Mouse (Mus musculus) spleen, postnatal 10 days (tissue): ENCODE results near the gene Ldlr.
"Not testable (repeated sequence)": the region's sequence is repeated elsewhere in the genome, so short reads cannot be mapped to it uniquely, and the experiment has no call there.

Experiments
- DNase-seq, 2 experiments: peaks; one replicate each; pipeline ENCODE4 v3.0.0; 2021 to 2022; ENCODE audit warnings: low spot score in 2 of 2

Ldlr gene

GRCm38 (mm10) chr9:21723377-21724146 is at the start of gene Ldlr:
TSS of gene Ldlr (plus strand) at chr9:21723483.
- DNase-seq = peak; percentile 55 to 78

GRCm38 (mm10) chr9:21677706-21678105 is 45.6 kb upstream of the Ldlr start:
- DNase-seq = no peak

- DNase-seq = no peak
These were observed 42.8 kb upstream of the Ldlr start for GRCm38 (mm10) chr9:21680448-21680847.

DNA sequence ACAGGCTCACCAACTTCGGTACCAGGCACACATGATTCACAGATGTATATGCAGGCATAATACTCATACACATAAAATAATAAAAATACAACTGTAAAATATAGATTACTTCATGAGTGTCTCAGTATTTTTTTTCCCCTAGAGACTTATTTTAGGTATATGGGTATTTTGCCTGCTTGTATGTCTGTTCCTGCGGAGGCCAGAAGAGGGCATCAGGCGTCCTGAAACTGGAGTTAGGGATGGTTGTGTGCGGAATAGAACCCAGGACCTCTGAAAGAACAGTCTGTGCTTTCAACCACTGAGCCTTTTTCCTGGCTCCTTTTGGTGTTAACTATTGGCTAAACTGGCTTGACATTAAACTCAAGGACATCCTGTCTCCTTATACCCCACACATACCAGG is 40.5 kb upstream of the Ldlr start:
- no peak for DNase-seq

DNA sequence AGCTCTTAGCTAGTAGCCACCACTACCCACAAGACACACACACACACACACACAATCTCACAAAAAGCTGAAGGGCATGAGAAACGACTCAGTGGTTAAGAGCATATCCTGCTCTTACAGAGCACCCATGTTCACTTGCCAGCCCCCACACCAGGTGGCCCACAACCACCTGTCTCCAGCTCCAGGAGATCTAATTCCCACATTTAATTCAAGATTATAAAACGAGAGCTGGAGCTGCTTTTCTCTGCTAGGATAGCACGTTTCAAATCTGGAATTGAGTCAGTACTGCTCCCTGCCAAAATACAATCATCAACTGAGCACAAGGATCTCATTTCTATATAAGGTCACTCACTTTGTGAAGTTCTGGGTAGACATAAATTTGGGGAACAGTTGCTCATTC is 39.4 kb upstream of the Ldlr start:
- no peak for DNase-seq

- DNase-seq = no peak
These were observed 34.7 kb upstream of the Ldlr start for GRCm38 (mm10) chr9:21688554-21688953.

- no peak for DNase-seq
These were observed 33.3 kb upstream of the Ldlr start for GRCm38 (mm10) chr9:21690031-21690430.

DNA sequence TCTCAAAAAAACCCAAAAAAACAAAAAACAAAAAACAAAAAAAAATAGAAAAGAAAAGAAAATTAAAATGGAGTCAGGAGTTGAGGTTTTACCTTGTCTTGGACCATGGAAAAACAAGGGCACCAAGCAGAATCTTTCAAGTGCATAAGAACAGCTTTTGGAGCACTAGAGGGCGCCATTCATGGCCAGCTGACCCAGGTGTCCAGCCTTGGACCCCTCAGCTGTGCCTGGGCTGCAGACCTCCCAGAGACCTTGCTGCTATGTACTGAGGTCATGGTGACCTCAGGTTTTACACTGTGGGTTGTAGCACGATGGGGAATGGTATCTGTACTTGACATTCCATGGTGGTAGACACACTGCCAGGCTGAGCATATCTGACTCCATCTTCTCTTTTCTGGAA is 31.4 kb upstream of the Ldlr start:
- peak in 1 of 2 experiments; percentile 47 for DNase-seq

GRCm38 (mm10) chr9:21692491-21692890 is 30.8 kb upstream of the Ldlr start:
- no peak for DNase-seq

- no peak for DNase-seq
These were observed 29.2 kb upstream of the Ldlr start for GRCm38 (mm10) chr9:21694071-21694470.

DNA sequence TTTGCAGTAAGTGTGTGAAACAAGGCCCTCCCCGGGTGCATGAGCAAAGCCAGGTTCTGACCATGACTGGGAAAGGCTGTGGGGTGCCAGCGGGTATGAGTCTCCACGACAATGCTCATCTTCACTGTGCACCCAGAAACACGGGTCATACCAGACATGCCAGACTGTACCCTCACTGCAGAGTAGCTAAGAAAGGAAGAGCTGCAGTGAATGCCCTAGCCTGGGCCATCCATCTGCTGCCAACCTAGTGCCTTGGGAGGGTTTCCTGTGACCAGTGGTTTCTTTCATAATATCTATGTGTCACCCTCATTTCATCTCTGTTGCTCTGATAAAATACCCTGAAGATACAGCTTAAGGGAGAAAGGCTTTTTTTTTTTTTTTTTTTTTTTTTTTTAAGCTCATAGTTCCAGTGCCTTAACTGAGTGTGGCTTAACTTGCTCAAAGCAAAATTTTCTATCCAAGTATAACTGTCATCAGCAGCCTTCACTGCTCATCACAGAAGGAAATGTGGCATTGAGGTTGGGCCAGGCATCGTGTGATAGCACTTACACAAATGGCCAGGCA is 28.0 kb upstream of the Ldlr start:
- DNase-seq = no peak

GRCm38 (mm10) chr9:21697121-21697520 is 26.2 kb upstream of the Ldlr start:
- DNase-seq = no peak

DNA sequence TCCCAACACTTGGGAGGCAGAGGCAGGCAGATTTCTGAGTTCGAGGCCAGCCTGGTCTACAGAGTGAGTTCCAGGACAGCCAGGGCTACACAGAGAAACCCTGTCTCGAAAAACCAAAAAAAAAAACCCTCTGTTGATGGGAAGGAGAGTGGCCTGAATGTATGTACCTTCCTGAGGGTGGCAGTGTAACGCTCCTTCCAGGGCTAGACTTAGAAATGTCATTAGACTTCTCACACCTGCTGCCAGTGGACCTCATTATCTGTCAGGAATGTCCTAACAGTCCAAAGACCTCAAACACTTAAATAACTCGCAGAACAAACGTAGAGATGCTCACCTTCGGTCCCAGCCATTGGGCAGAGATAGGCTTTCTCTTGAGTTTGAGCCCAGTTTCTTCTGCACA is 24.0 kb upstream of the Ldlr start:
- not testable (repeated sequence) for DNase-seq

GRCm38 (mm10) chr9:21701091-21701490 is 22.2 kb upstream of the Ldlr start:
- no peak for DNase-seq

DNA sequence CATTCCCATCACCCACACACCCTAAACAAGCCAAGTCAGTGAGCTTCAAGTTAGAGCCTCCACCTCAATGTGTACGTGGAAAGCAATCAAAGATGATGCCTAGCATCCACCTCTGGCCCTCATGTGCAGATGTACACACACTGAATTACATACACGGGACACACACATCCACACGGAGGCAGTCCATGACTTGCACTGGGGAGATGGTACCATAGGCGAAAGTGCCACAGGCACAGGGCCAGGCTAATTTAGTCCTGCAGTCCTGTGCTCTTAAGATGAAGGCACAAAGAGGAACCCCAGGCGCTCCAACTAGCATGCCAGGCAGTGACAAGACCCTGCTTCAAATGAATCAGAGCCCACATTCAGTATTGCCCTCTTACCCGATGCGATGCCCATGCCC is 19.8 kb upstream of the Ldlr start:
- no peak for DNase-seq

DNA sequence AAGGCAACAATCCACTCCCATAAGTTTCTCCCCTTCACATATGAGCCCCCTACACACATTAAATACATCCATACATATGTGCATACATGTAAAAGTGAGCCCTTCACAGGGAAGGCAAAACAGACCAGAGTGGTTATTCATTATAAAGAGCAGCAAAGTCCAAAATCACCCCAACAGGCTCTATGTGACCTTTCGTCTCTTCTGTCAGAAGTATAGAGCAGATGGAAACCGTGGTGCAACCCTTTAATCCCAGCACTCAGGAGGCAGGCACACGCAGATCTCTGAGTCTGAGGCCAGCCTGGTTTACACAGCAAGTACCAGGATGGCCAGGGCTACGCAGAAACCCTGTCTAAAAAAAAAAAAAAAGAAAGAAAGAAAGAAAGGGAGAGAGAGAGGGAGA is 17.2 kb upstream of the Ldlr start:
- no peak for DNase-seq

- no peak for DNase-seq
These were observed 16.6 kb upstream of the Ldlr start for GRCm38 (mm10) chr9:21706586-21707265.

GRCm38 (mm10) chr9:21709340-21709739 is 13.9 kb upstream of the Ldlr start:
- no peak for DNase-seq

- peak in 1 of 2 experiments; percentile 43 for DNase-seq
These were observed 8.0 kb upstream of the Ldlr start for GRCm38 (mm10) chr9:21715298-21715697.

DNA sequence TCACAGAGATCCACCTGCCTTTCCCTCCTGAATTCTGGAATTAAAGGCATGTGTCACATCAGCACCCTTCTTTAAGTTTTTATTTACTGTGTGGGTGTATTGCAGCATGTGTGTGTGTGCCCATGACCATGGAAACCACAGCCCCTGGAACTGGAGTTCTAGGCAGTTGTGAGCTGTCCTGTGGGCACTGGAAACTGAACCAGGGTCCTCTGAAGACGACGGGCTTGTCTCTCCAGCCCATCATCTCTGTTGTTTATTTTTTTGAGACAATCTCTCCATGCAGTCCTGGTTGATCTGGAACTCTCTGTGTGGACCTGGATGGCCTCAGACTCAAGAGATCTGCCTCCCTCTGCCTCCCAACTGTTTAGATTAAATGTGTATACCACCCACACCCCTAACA is 6.3 kb upstream of the Ldlr start:
- DNase-seq = no peak

DNA sequence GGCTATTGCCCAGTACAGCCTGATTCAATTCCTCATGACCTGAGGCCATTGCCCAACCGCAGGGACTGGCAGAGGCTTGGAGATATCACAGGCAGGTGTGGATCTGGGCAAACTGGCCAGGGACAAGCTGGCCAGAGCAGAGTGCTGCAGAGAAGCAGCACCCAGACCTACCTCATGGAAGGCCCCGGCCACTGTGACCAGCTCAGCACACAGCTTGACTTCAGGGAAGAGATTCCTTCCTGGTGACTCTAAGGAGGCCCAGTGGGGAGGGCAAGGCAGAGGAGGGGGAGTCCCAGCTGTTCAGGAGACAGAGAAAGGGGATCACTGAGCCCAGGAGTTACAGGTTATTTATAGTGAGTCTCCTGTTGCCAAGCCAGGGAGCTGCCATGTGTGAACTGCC is 2.2 kb upstream of the Ldlr start:
- no peak for DNase-seq

- peak; percentile 67 to 84 for DNase-seq
These were observed 859 bp downstream of the Ldlr start for GRCm38 (mm10) chr9:21724147-21724536.
